Mouse (Mus musculus) limb, embryonic 11.5 days (tissue): ENCODE results near the gene Tenm3. TPM values are rescaled to one million over a fixed set of nuclear protein-coding genes. Genes with fewer than 3 reads are reported as not detected.

Experiments used
- ATAC-seq: fragments of 200-750 bp; cut with Nextera tagmentation; 2 replicates; pipeline ENCODE4 v1.8.0; 2017; ENCODE audit warnings: low read depth; ENCODE audit not compliant: insufficient number of reproducible peaks, low FRiP score, low TSS enrichment
- DNase-seq: peaks from one replicate; pipeline ENCODE4 v3.0.0-alpha.2; 2015; ENCODE audit warnings: low spot score
- H3K27ac ChIP-seq: fragments of 300-500 bp; sonication (generic); replicated peaks from 2 replicates; pipeline ENCODE4 v1.5.1; 2014; ENCODE audit warnings: low read depth, mild to moderate bottlenecking, low read length
- H3K27me3 ChIP-seq: fragments of 300-500 bp; sonication (generic); 2 replicates; pipeline ENCODE4 v1.6.1; 2014; ENCODE audit warnings: mild to moderate bottlenecking, low read length, mixed read lengths; ENCODE audit not compliant: control insufficient read depth, insufficient read depth
- H3K36me3 ChIP-seq: fragments of 300-500 bp; sonication (generic); 2 replicates; pipeline ENCODE4 v1.6.1; 2014; ENCODE audit warnings: mild to moderate bottlenecking, low read length, moderate library complexity, mixed read lengths; ENCODE audit not compliant: control insufficient read depth, insufficient read depth
- H3K4me1 ChIP-seq: fragments of 300-500 bp; sonication (generic); 2 replicates; pipeline ENCODE4 v1.6.1; 2014; ENCODE audit warnings: low read length, mixed read lengths; ENCODE audit not compliant: control insufficient read depth, insufficient read depth
- H3K4me2 ChIP-seq: fragments of 300-500 bp; sonication (generic); 2 replicates; pipeline ENCODE4 v1.6.1; 2014; ENCODE audit warnings: low read depth, mild to moderate bottlenecking, moderate library complexity; ENCODE audit not compliant: severe bottlenecking
- H3K4me3 ChIP-seq: fragments of 300-500 bp; sonication (generic); 2 replicates; pipeline ENCODE4 v1.5.1; 2014; ENCODE audit warnings: low read depth, low read length
- H3K9ac ChIP-seq: fragments of 300-500 bp; sonication (generic); 2 replicates; pipeline ENCODE4 v1.6.1; 2014; ENCODE audit warnings: mild to moderate bottlenecking, low read length
- H3K9me3 ChIP-seq: fragments of 300-500 bp; sonication (generic); 2 replicates; pipeline ENCODE4 v1.6.1; 2016; ENCODE audit warnings: low read length; ENCODE audit not compliant: control insufficient read depth
- WGBS: fragments of 180-500 bp; shearing (Covaris S2); extraction: QIAGEN DNeasy Blood & Tissue Kit; methylation state at CpG from one replicate; pipeline ENCODE4 v1.1.7; 2014; 5-methylcytosine and 5-hydroxymethylcytosine counted together
- polyA plus RNA-seq: library from polyadenylated mRNA; unstranded; fragments of >200 nt; fragmentation: Nextera tagmentation; extraction: Ambion mirVana; gene quantifications from 2 replicates; pipeline ENCODE4 v1.2.1, GENCODE M21; 2014

Tenm3 gene
- polyA plus RNA-seq, 1 experiment from 2014 or later, result 52.1 TPM

DNA sequence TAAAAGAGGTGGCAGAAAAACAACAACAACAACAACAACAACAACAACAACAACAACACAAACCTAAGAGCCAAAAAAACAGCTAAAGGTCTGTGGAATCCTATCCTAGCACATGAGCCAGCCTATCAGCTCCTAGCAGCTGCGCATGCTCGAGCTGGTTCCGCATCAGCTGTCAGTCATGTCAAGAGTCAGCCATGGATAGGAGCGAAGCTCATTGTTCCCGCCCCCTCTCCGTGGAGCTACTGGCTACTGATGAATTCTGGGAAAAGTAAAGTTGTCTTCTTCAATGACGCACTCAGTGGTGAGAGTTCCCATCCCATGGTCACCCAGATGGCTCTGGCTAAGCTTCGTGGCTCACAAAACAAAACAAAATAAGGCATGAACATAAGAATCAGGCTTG is 432.8 kb downstream of the Tenm3 start:
- Histone ChIP-seq H3K4me2 (no peak overlapping the region), H3K9me3 (peaks cover 2% of the 10 kb centered on the region; the same call in 1 of the 2 replicates), H3K4me1 (no peaks in the 10 kb centered on the region), H3K36me3 (peaks cover 5% of the 10 kb centered on the region; the same call in 1 of the 2 replicates), H3K27ac (no peak overlapping the region), H3K27me3 (no peaks in the 10 kb centered on the region), H3K4me3 (no peak overlapping the region), H3K9ac (no peak overlapping the region)
- ATAC-seq (no peak), DNase-seq (no peak)
- WGBS, result 97% methylated on average over 8 of the region's 8 CpGs

- ATAC-seq (no peak), DNase-seq (no peak)
- no peaks in the 10 kb centered on the region for H3K4me1 ChIP-seq
- H3K4me3 ChIP-seq, result no peak overlapping the region
- no peak overlapping the region for H3K4me2 ChIP-seq
- 69% methylated on average over 12 of the region's 12 CpGs for WGBS
- H3K9ac ChIP-seq, result no peak overlapping the region
- no peaks in the 10 kb centered on the region for H3K27me3 ChIP-seq
- H3K36me3 ChIP-seq, result no peaks in the 10 kb centered on the region
- H3K9me3 ChIP-seq, result no peaks in the 10 kb centered on the region
- no peak overlapping the region for H3K27ac ChIP-seq
Measured at GRCm38 (mm10) chr8:48400572-48400972, 443.2 kb downstream of the Tenm3 start.

DNA sequence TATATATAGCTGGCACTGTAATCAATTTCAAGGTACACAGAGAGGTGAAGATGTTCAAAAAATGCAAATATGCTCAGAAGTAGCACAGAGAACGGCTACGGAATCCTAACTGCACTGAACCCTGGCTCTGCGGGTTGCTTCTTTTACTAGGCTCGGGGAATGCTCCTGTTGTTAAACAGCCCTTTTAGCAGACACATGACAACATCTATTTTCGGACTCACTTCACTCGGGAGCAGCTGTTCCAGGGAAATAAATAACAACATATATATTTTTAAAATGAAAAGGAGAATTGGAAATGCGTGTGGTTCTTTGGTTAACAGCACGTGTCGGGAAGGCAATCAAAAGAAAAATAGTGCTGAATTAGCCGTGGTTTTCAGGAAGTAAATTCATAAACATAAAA is 457.9 kb downstream of the Tenm3 start:
- no peaks in the 10 kb centered on the region for H3K4me1 ChIP-seq
- H3K9ac ChIP-seq, result no peak overlapping the region
- H3K4me3 ChIP-seq, result no peak overlapping the region
- H3K9me3 ChIP-seq, result no peaks in the 10 kb centered on the region
- no peaks in the 10 kb centered on the region for H3K36me3 ChIP-seq
- ATAC-seq, result no peak
- H3K27me3 ChIP-seq, result no peaks in the 10 kb centered on the region
- no peak overlapping the region for H3K4me2 ChIP-seq
- 73% methylated on average over 10 of the region's 10 CpGs for WGBS
- no peak overlapping the region for H3K27ac ChIP-seq
- DNase-seq, result no peak

- Histone ChIP-seq H3K36me3 (no peaks in the 10 kb centered on the region), H3K9me3 (no peaks in the 10 kb centered on the region), H3K4me3 (no peak overlapping the region), H3K27me3 (no peaks in the 10 kb centered on the region), H3K27ac (no peak overlapping the region), H3K4me1 (no peaks in the 10 kb centered on the region), H3K4me2 (no peak overlapping the region), H3K9ac (no peak overlapping the region)
- DNase-seq (no peak), ATAC-seq (no peak)
- 88% methylated on average over 12 of the region's 12 CpGs for WGBS
Measured at GRCm38 (mm10) chr8:48380035-48380434, 463.7 kb downstream of the Tenm3 start.

DNA sequence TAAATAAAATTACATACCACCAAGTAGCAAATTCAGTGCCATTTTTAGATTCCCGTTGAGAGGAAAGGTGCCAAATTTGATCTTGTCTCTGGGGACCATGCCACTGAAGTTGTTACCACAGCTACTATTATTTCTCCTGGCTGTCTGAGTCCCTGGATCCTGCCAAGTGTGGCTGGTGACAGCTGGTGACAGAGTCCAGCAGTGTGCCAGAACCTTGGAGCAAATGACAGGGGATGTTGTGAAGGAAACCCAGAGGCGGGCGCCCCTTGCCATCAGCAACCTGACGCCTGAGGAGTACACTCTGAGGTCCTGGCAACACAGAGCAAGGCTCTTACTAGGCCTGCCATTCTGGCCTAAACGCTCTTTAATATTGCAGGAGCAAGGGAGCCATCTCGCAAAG is 467.0 kb downstream of the Tenm3 start:
- no peaks in the 10 kb centered on the region for H3K4me1 ChIP-seq
- no peak overlapping the region for H3K4me3 ChIP-seq
- H3K9ac ChIP-seq, result no peak overlapping the region
- H3K9me3 ChIP-seq, result no peaks in the 10 kb centered on the region
- no peaks in the 10 kb centered on the region for H3K36me3 ChIP-seq
- H3K27me3 ChIP-seq, result no peaks in the 10 kb centered on the region
- WGBS, result 73% methylated on average over 6 of the region's 6 CpGs
- no peak for DNase-seq
- no peak overlapping the region for H3K4me2 ChIP-seq
- H3K27ac ChIP-seq, result no peak overlapping the region
- ATAC-seq, result no peak

GRCm38 (mm10) chr8:48375183-48375582 is 468.6 kb downstream of the Tenm3 start:
- 91% methylated on average over 5 of the region's 5 CpGs for WGBS
- Histone ChIP-seq H3K27ac (no peak overlapping the region), H3K4me2 (no peak overlapping the region)

GRCm38 (mm10) chr8:48373404-48373803 is 470.3 kb downstream of the Tenm3 start:
- Histone ChIP-seq H3K4me3 (no peak overlapping the region), H3K9ac (no peak overlapping the region), H3K36me3 (no peaks in the 10 kb centered on the region), H3K4me1 (no peaks in the 10 kb centered on the region), H3K4me2 (no peak overlapping the region), H3K27ac (no peak overlapping the region), H3K9me3 (no peaks in the 10 kb centered on the region), H3K27me3 (no peaks in the 10 kb centered on the region)
- DNase-seq (no peak), ATAC-seq (no peak)
- 85% methylated on average over 11 of the region's 11 CpGs for WGBS

More at GRCm38 (mm10) chr8:48375183-48375582, 468.6 kb downstream of the Tenm3 start:
- no peak for DNase-seq
- Histone ChIP-seq H3K4me1 (no peaks in the 10 kb centered on the region), H3K27me3 (no peaks in the 10 kb centered on the region), H3K4me3 (no peak overlapping the region), H3K9ac (no peak overlapping the region), H3K36me3 (no peaks in the 10 kb centered on the region), H3K9me3 (no peaks in the 10 kb centered on the region)
- no peak for ATAC-seq

- H3K27me3 ChIP-seq, result no peaks in the 10 kb centered on the region
- 87% methylated on average over 10 of the region's 10 CpGs for WGBS
- DNase-seq (no peak), ATAC-seq (no peak)
- no peak overlapping the region for H3K9ac ChIP-seq
- no peak overlapping the region for H3K4me2 ChIP-seq
- H3K27ac ChIP-seq, result no peak overlapping the region
- H3K36me3 ChIP-seq, result 0 out of 2 replicates have a peak, but pooled peaks cover 2% of the 10 kb centered on the region
- H3K4me1 ChIP-seq, result no peaks in the 10 kb centered on the region
- H3K4me3 ChIP-seq, result no peak overlapping the region
- no peaks in the 10 kb centered on the region for H3K9me3 ChIP-seq
Measured at GRCm38 (mm10) chr8:48367164-48367563, 476.6 kb downstream of the Tenm3 start.

DNA sequence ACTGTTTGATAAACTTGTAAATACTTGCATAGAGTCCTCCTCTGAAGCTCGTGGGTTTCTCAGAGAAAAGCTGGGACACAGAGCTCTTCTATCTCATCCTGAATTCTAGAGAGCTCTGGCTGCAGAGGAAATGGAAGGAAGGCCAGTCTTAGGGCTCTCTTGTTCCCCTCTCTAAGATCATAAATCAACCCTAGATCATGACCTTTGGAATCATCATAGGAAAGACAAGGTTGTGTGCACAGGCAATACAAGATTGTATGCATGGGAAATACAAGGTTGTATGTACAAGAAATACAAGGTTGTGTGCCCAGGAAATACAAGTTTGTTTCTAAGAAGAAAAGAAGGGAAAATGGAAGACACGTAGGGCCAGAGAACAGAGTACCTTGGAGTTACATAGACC is 486.9 kb downstream of the Tenm3 start:
- no peaks in the 10 kb centered on the region for H3K27me3 ChIP-seq
- no peak overlapping the region for H3K4me3 ChIP-seq
- WGBS, result 88% methylated on average over 2 of the region's 2 CpGs

More for the DNA sequence above, 486.9 kb downstream of the Tenm3 start:
- ATAC-seq (no peak), DNase-seq (no peak)
- no peak overlapping the region for H3K27ac ChIP-seq
- no peaks in the 10 kb centered on the region for H3K36me3 ChIP-seq
- no peaks in the 10 kb centered on the region for H3K4me1 ChIP-seq
- H3K9ac ChIP-seq, result no peak overlapping the region
- no peaks in the 10 kb centered on the region for H3K9me3 ChIP-seq
- H3K4me2 ChIP-seq, result no peak overlapping the region
